Mouse (Mus musculus) right cerebral cortex, adult 18-20 months (tissue): ENCODE data around the gene Tmem131l.

ENCODE experiments used
- DNase-seq: peaks from one replicate; pipeline ENCODE4 v3.0.0; 2022; ENCODE audit warnings: mixed read lengths

The Tmem131l gene

DNA sequence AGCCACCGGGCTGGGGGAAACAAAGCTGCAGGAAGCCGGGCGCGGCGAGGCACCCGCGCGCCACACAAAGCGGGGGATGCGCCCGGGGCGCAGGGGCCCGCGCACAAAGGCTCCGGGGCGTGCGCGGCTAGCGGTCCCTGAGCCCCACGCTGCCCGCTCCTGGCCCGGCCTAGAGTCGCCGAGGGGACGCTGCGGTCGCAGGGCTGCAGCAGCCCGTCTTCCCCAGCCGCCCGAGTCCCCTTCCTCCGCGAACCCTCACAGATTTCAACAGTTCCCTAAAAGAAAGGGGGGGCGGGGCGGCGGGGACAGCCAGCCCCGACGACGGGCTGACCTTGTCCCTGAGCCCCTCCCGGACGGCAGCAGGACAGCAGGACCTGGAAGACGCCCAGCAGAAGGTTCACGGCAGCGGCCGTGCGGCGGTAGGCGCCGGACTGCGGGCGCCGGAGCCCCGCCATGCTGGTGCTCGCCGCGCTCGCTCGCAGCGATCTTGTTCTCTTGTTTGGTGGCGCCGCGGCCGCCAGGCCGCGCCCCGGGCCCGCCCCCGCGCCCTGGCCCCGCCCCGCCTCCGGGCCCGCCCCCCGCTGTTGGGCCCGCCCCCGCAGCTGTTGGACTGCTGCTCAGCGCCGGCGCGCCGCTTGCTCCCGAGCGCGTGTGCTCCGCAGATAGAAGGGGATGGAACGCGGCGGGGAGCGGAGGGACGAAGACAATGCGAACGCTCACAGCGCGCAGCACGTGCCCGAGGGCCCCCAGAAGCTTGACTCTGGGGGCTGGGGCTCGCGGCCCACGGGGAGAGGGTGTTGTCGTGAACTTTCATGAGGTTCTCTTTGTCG lies at the start of gene Tmem131l:
TSS of gene Tmem131l (minus strand) at position 530 of the 830 bp plus-strand sequence.
- DNase-seq: peak; percentile 78

DNA sequence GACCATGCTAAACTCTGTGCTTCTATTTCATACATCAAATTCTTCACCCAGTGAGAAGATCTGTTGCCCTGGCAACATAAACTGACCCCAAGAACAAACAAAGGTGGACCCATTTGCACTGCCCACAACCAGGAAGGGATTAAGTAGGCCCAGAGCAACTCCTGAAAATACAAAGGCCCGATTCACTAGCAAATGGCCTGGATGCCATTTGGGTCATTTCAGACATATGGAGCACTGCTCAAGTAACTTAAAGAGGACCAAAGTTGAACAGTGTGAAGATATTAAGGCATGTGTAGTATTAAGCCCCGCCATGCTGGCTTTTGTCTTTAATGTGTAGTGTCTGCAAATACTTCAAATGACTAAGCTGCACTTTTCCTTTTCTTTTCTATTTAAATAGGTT lies 46.9 kb upstream of the Tmem131l start:
- no peak for DNase-seq

DNA sequence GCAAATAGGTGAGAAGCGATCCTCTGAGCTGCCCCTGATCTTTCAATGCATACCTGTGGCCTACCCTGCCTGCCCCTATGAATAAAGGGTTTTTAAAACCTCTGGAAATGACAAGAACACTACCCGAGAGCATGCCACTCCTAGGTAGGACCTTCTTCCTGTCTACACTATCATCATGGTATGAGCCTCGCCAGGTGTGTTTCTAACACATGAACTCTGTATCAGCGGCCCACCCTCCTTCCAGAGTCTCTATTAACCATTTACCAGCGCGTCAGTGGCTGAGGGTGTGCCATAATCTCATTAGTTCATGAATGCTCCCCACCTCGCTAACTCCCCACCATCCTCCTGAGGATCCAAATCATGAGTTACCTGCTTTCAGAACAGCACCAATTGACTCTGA lies 46.4 kb upstream of the Tmem131l start:
- DNase-seq: no peak

DNA sequence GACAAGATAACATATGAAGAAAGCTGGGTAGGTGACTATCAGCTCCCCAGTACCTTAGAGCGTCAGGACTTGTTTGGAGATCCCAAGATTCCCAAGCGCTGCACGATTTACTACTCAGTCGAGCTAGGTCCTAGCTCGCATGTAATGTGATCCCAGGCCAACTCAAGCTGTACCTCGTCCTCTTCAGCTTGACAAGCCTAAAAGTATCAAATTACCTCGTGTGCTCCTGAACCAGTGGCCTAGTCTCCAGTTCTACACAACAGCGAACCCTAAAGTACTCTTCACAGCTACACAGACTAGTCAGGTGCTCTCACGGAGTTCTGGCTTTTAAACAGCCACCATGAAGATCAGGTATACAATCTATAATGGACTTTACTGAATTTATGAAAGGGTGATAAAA lies 45.5 kb upstream of the Tmem131l start:
- DNase-seq: no peak

DNA sequence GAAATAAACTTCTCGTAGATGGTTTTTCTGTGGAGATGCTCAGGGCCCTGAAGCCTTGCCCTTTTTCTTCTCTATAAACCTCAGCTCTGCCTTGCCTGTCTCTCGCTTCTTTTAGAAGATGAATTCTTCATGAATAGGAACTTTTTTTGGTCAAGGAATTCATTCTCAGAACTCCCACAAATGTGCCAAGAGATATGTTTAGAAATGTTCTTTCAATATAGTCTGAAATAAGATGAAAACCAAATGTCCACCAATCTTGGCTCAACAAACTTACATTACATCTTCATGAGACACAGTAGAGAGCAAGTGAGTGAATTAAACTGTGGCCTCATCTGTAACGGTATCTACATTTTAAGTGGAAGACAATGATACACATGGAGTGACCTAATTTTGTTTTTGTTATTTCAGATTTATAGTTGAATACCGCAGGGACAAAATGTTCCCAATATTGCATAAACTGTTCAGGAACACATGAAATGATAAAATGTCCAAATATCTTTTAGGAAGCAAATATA lies 41.3 kb upstream of the Tmem131l start:
- no peak for DNase-seq

DNA sequence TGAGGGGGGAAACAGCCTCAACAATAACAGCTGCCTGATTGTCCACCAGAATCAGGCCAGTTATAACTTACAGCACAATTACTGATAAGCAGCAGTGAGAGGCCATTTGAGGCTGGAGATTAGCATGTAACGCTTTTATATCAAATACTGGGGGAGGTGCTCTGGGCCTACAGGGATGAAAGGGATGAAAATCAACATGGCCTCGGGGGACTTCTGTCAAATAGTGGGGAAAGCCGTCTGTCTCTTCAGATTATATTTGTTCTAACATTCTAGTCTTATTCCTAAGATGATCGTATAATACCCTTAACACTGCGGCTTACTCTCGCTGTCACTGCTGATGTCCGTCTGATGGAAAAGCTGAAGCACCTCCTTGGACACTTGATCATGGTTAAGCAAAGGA lies 40.1 kb upstream of the Tmem131l start:
- DNase-seq: no peak

DNA sequence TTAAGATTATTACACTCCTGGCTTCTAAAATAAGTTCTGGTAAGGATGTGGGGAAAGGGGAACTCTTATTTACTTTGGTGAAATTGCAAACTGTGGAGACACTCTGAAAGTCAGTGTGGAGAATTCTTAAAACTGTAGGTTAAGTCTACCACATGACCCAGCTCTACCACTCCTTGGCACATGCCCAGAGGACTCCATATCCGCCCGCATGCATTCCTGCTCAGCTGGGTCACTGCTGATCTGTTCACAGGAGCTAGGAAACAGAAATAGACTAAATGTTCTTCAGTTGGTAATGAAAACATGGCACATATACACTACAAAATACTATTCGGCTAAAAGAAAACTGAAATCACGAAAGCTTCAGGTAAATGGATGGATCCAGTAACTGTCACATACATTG lies 37.5 kb upstream of the Tmem131l start:
- no peak for DNase-seq

DNA sequence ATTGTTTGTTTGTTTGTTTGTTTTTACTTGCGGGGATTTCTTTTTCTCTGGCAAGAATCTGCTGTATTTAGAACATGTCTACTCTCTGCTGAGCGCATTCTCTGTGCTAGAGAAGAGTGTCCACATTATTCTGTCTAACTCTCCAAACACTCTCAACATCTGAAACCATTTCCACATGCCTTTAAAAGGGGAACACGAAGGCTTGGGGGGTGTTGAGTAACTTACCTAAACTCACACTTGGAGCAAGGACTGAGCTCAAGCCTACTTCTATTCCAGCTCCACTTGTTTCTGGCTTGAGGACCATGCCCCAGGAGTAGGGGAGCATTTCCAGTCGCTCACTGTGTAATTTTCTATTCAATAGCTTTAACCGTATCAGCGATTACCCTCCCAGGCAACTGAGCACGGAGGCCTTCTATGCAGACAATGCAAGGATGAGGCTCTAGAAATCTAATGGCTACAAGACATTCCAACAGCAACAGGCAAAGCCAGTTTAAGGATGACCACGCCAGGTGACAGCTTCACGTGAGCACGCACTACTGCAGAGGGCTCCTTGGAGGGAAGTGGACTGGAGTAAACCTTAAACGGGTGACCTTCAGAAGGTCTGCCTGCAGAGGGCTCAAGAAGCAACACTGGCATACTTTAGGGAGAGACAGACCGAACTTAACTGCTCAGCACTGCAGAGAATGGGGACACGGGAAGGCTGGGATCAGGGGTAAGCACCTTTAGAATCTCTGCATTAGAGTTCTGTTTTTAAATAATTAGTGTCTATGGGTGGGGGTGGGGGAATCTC lies 36.8 kb upstream of the Tmem131l start:
- no peak for DNase-seq

DNA sequence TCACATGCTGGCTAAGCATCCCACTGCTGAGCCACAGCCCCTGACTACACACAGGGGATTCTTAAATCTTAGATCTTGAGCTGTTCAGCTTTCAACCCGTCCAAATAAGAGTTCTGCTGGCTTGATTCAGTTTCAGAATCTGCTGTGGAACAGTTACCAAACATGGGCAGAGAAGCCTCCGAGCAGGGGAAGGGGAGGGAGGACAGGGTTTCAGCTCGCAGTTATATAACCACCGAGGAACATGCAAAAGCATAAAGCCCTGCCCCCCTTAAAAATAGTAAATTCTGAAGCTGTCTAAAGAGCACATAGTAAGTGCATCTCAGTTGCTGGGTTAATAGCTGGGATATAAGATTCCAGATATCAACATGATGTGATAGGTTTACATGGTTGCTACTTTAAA lies 35.5 kb upstream of the Tmem131l start:
- DNase-seq: no peak

DNA sequence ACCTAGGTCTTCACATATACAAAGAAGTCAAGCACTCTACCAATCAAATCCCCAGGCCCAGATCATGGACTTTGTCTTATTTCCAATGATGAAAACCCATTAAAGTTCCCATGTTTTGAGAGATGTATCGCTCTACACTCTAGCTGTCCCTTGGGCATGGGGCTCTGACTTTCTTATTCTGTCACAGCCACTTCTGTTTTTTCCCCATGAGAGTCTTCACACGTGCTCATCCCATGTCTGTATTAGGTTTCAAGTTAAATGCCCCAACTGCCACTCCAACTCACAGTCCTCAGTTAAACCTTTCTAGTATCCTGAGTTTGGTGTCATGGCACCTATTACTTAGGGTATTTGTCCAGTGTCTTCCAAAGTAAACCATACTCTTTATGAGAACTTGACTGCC lies 34.8 kb upstream of the Tmem131l start:
- DNase-seq: no peak

DNA sequence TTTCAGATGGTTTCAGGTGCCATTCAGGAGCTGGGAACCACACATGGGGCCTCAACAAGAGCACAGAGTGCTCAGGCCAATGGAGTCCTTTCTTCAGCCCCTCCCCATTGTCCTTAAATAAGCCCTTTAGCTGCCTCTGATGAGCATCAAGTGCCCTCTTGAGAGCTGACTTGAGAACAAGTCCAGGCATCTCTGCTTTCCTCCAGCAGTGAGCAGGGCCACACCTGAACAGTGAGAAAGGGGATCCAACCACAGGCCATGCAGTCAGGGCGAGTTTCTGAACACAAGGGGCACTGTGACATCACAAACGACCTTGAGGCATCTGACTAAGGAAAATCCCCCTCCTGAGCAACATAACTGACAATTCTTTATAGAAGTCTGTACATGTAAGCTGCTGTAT lies 31.7 kb upstream of the Tmem131l start:
- no peak for DNase-seq

DNA sequence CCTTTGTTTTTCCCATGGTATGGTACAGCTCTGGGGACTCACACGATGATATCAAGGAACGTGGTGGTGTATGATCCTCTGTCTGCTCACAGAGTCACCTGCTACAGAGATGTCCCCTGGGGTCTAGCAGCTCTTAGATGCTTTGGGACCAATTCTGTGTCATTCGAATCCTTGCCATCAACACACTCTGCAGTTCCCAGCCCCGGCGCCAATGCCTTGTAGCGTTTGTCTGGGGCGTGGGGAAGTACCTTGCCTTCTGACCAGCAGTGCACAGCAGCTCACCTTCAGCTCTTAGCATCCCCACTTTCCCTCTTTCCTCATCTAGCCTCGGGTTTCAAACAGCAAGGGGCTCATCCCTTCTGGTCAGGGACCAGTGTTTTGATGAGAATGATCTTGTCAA lies 30.8 kb upstream of the Tmem131l start:
- DNase-seq: no peak

DNA sequence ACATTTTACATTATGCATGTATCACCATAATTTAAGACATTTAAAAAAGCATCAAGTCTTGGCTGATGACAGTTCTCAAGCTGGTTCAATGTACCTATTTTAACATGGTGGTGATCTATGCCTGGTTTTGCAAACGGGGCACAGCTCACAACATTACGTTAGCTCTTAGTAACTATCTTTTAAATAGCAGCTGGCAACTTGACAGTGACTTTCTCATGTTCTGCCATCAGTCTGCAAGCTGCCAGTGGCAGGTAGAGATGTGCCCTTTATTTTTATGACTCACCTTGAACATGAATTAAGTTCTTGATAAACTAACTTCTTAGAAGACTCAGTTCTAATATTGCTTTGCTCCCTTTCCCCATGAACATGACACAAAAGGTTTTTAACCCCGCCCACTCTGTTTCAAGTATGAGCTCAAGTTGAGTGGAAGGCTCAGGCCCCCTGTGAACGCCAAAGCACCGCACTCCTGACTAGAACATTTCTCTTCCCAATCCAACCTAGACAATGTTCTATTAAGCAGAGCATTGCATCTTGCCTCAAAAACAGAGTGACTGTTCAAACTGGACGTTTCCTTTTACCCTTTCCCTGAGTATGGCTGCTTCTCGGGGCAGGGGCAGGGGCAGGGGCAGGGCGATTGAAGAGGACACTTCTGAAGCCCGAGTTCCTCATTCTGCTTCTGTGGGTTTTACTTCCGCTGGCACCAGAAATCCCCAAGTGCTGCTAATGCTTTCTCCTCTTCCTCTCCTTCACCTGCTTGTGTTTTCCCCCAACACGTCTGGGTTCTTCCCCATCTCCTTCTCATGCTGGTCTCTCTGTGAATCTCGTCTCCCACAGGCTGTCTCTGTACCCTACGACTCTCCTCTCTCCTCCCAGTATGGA lies 29.1 kb upstream of the Tmem131l start:
- DNase-seq: no peak

DNA sequence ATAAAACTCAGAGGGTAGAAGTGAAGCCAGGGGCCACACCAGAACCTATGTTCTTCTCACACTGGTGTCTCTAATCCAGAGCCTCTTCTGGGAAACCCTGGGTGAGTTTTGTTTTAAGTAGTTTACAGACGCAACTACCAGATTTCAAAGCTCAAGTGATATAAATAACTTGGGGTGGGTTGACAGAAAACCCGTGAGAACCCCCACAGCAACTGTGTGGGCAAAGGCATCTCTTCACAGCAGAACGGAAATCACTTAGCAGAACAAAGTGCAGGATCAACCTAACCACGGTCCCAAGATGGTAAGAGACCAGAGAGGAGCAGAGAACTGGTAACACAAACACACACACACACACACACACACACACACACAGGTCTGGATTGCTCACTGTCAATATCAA lies 25.9 kb upstream of the Tmem131l start:
- DNase-seq: no peak

DNA sequence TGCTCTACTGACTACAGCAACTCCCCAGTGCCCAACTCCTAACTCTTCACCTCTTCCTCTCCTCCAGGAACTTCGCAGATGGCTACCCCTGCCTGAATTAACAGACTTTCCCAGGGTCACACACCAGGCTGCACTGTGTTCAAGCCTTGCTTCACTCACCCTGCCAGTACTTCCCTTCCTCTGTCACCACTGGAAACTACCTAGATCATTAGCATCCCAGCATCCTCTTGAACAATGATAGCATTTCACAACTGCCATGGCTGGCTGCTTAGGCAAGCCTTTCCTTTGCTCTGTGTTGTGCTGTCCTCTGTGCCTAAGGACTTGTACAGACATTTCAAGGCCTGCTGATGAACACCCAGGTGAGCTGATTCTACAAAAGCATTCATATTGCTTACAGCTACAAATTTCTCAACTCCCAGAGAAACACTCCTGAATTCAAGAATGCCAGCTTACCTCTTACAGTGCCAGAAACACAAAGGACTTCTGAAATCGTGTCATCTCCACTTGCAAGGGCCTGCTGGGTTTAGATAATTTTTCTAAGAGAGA lies 23.5 kb upstream of the Tmem131l start:
- DNase-seq: no peak

DNA sequence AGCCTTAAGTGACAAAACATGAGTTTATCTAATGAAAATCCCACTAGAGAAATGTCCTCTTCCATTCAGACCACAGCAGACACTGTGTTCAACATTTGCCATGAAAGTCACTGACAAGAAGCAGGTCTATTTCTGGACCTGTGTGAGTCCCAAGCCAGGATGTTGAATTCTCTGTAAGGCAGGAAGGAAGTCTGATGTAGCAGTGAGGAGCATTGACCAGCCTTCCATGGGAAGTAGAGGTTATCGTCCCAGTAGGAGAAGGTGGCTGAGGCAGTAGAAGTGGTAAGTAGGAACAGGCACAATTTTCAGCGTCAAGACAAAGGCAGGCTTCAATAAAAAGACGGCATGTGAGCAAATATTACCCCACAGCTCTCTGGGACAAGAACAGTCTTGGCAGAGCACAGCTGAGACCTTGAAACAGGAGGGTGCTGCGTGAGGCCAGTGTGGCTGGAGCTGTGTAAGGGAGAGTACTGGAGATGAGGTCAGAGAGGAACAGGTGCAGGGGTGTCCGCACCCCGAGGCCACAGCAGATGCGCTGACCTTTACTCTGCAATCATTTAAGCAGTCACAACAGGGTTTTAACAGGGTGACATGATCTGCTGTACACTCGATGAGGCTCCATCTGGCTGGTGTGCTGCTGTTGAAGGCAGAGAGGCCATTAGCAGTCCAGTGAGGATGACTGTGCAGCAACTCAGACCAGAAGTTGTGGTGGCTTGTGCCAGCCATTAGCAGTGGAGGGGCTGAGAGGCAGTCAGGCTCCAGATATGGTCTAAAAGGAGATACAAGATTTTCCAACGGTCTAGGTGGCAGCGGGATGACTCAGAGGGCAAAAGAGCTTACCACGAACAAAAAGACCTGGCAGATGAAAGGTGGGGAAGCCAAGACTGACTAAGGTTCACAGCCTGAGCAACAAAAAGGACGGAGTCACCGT lies 21.8 kb upstream of the Tmem131l start:
- no peak for DNase-seq

DNA sequence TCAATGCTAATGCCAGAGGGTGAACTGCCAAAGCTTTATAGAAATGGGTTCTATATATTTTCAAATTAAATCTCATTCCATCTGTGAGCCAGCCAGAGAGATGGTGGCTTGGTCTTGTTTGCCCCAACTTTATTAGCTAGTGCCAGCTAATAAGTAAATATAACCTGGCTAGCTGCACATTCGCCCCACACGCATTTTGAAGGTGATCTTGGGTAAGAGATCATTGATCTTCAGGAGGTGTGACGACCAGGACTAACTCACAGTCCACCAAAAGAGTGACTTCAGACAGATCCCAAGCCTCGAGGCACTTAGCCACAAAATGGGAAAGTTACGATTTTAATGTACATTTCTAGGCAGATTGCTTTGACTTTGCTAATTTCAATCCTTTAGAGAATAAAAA lies 21.0 kb upstream of the Tmem131l start:
- no peak for DNase-seq

DNA sequence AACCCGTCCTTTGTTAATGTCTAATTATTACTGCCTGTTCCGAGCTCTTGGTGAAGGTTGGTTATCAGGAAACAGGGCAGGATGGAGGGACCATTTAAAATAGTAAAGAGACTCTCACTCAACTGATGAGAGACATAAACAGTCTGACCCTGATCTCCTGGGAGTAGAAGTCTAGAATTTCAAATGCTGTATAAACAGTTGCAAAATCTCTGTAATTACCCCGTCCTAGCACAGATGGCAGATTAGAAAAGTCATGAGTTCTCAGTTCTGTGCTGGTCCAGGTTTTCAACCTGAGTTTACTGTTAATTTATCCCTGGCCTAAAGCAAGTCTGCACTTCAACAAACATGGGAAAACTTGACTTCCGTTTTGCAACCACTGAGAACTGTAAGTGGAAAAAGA lies 20.2 kb upstream of the Tmem131l start:
- no peak for DNase-seq

DNA sequence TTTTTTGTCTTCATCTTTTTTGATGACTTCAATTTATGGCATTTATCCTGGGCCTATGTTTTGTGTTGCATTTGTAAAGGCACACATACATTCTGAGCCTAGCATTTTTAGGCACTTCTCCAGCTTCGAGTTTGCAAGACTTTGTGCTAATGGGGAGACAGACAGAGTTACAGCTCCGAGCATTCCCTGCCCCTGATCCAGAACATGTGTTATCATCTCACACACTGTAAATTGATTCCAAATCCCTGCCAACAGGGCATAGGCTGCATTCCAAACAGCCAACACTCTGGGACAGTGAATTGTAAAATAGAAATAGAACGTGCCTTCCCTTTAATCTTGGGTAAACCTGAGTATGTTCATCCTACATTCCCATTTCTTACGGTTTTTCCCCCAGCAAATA lies 19.7 kb upstream of the Tmem131l start:
- DNase-seq: no peak

DNA sequence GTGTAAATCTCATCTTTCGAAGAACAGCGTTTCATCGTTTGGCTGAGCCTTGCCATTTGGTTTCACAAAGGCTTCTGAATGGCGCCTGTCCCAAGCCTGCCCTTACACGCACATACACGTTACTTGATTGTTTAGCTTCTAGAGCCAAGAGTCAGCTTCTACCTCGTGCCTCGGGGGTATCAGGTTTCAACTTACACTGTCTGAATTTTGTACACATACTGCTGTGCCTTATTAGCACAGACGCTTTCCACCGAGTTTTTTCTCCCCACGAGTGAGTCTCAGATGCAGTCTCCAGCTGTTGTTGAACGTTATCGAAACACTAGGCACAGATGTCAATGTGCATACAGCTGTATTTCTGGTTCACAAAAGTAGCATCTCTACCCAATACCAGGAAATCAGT lies 19.3 kb upstream of the Tmem131l start:
- DNase-seq: no peak

DNA sequence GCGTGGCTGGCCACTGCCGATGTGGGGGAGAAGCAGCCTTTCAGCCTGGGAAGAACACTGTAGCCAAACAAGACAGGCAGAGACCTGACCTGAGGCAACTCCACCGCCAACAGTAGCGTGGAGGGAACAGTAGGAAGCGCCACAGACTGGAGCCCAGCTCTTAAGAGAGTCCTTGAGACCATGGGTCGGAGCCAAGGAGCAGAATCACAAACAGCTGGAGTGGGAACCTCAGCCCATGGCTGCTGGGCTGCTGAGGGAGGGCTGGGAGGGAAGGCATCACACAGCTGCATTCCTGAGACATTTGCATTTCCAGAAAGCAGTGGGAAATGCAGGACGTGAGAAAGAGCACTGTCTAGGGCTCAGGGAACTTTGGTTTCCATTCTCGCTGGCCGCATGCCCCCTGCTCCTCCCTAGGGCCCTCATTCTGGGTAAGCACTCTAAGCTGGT lies 8.8 kb upstream of the Tmem131l start:
- DNase-seq: no peak

DNA sequence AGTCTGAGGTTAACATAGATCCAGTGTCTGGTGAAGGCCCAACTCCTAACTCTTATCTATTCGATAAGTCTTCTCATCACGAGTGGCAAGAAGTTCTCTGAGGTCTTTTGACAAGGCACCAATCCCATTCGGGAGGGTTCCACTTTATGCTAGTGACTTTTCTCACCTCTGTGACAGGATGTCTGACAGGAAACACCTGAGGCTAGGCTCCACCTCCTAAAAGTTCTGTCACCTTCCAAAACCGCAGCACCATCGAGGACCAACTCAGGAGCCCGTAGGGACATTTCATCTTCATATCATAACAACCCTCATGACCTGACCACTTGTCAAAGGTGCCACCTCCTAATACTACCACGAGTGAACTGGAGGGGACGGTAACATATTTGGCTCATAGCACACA lies 6.2 kb upstream of the Tmem131l start:
- no peak for DNase-seq
